Mouse (Mus musculus) spleen, adult 2 months (tissue): Measurements from ENCODE around the gene Eif2b3.

ENCODE experiments used
- CTCF ChIP-seq: fragments of 200-500 bp; IDR thresholded peaks from 2 replicates; pipeline ENCODE4 v1.5.1; 2011; ENCODE audit warnings: mild to moderate bottlenecking, inconsistent platforms; ENCODE audit not compliant: insufficient read depth, insufficient read length, insufficient replicate concordance; ENCODE audit errors: extremely low read depth
- POLR2A ChIP-seq: fragments of 200-500 bp; IDR thresholded peaks from 2 replicates; pipeline ENCODE4 v1.6.1; 2011; ENCODE audit warnings: low read depth, low read length, inconsistent platforms

DNA sequence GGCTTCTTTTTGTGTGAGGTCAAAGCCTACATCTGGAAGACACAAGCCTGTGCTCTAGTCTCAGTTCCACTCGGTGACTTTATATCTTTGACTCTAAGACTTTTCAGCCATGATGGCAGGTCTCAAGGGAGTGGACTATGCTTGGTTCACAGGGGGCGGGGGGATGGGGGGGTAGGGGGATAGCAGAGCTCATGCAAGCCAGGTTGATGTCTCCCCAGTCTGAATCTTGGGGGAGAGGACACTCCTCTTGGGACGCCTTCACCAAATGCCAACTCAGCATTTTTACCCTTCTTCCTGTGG, 105.0 kb downstream of the Eif2b3 start:
- no peak for TF ChIP-seq POLR2A
- TF ChIP-seq CTCF = no peak
